8 mouse cellular contexts compared by ENCODE assay signal in the genomic region with DNA sequence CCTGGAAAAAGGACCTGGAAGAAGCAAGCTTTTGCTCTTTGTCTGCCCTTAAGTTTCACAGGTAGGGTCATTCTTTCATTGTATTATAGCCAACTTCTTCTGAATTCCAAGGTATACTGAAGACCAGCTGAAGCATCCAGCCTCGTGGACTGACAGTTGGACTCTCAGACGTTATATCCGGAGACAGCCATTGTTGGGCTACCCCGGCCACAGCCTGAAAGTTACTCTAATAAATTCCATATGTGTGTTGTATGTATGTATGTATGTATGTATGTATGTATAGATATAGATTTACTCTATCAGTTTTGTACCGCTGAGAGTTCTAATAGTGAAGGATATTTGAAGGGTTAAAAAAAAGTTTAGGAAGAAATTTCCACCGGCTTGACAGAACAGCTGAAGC. TPM values are rescaled to one million over a fixed set of nuclear protein-coding genes. Genes with fewer than 3 reads are reported as not detected.
DNase-seq lines count a peak whose midpoint lies in the region; ATAC-seq and TF ChIP-seq lines count a peak whose summit lies in the region.

No protein-coding gene starts in this region.

- peak overlapping the region; percentile 56 for H3K4me2 ChIP-seq in kidney, postnatal 0 days (ENCODE audit: low read length)
- H3K4me2 ChIP-seq in embryonic facial prominence, embryonic 14.5 days (ENCODE audit: low read depth, low read length), result peak overlapping the region; percentile 93
- H3K4me2 ChIP-seq in intestine, postnatal 0 days (replicated peaks; ENCODE audit: low read depth), result peak overlapping the region; percentile 83
- peak overlapping the region; percentile 92 for H3K4me2 ChIP-seq in neural tube, embryonic 12.5 days (replicated peaks)

- no peak overlapping the region for H3K27ac ChIP-seq in kidney, postnatal 0 days
- H3K27ac ChIP-seq in embryonic facial prominence, embryonic 14.5 days (replicated peaks; ENCODE audit: low read depth, low read length), result peak overlapping the region; percentile 93
- no peak overlapping the region for H3K27ac ChIP-seq in intestine, postnatal 0 days (ENCODE audit: low read depth, low read length)
- no peak overlapping the region for H3K27ac ChIP-seq in neural tube, embryonic 12.5 days

- H3K9me3 ChIP-seq in kidney, postnatal 0 days (replicated peaks; ENCODE audit: low read length), result no peaks in the 10 kb centered on the region
- no peaks in the 10 kb centered on the region for H3K9me3 ChIP-seq in embryonic facial prominence, embryonic 14.5 days (ENCODE audit: control insufficient read depth, low read length)
- H3K9me3 ChIP-seq in intestine, postnatal 0 days (ENCODE audit: control insufficient read depth), result no peaks in the 10 kb centered on the region
- H3K9me3 ChIP-seq in neural tube, embryonic 12.5 days, result no peaks in the 10 kb centered on the region

- WGBS in kidney, postnatal 0 days, result 12% methylated on average over 6 of the region's 6 CpGs
- 6% methylated on average over 6 of the region's 6 CpGs for WGBS in embryonic facial prominence, embryonic 14.5 days
- WGBS in intestine, postnatal 0 days, result 4% methylated on average over 6 of the region's 6 CpGs
- WGBS in neural tube, embryonic 12.5 days, result 17% methylated on average over 6 of the region's 6 CpGs

- H3K9ac ChIP-seq in kidney, postnatal 0 days (ENCODE audit: low read depth, low read length), result peak overlapping the region; percentile 92
- H3K9ac ChIP-seq in embryonic facial prominence, embryonic 14.5 days (ENCODE audit: low read depth, low read length), result peak overlapping the region; percentile 94
- H3K9ac ChIP-seq in intestine, postnatal 0 days (ENCODE audit: low read depth, low read length), result 0 out of 2 replicates have a peak overlapping the region, but pooled peaks have one; percentile 79
- peak overlapping the region; percentile 92; the same call in 1 of the 2 replicates for H3K9ac ChIP-seq in neural tube, embryonic 12.5 days

- ATAC-seq in kidney, postnatal 0 days (replicated peaks; ENCODE audit: low FRiP score, low read depth), result no peak
- peak; percentile 1; the same call in 1 of the 2 replicates for ATAC-seq in embryonic facial prominence, embryonic 14.5 days (ENCODE audit: low read depth)
- ATAC-seq in intestine, postnatal 0 days, result no peak
- ATAC-seq in neural tube, embryonic 12.5 days (ENCODE audit: low FRiP score, low read depth), result no peak
- no peak for ATAC-seq in granulocyte monocyte progenitor cell, adult 5-6 weeks (replicated peaks; ENCODE audit: poor library complexity, severe bottlenecking)

- no peaks in the 10 kb centered on the region for H3K27me3 ChIP-seq in kidney, postnatal 0 days (ENCODE audit: insufficient read depth, low read length)
- no peaks in the 10 kb centered on the region for H3K27me3 ChIP-seq in embryonic facial prominence, embryonic 14.5 days (replicated peaks; ENCODE audit: control insufficient read depth, insufficient read depth, low read length)
- H3K27me3 ChIP-seq in intestine, postnatal 0 days (replicated peaks; ENCODE audit: control insufficient read depth, insufficient read depth, low read length), result no peaks in the 10 kb centered on the region
- H3K27me3 ChIP-seq in neural tube, embryonic 12.5 days (replicated peaks), result no peaks in the 10 kb centered on the region

- no peaks in the 10 kb centered on the region for H3K36me3 ChIP-seq in kidney, postnatal 0 days (ENCODE audit: insufficient read depth, low read length)
- H3K36me3 ChIP-seq in embryonic facial prominence, embryonic 14.5 days (ENCODE audit: control insufficient read depth, insufficient read depth, low read length), result no peaks in the 10 kb centered on the region
- H3K36me3 ChIP-seq in intestine, postnatal 0 days (ENCODE audit: control insufficient read depth, insufficient read depth), result 0 out of 2 replicates have a peak, but pooled peaks cover 7% of the 10 kb centered on the region
- H3K36me3 ChIP-seq in neural tube, embryonic 12.5 days, result no peaks in the 10 kb centered on the region; the same call in 1 of the 2 replicates

- H3K4me1 ChIP-seq in kidney, postnatal 0 days (replicated peaks; ENCODE audit: insufficient read depth, low read length), result peaks cover 8% of the 10 kb centered on the region
- H3K4me1 ChIP-seq in embryonic facial prominence, embryonic 14.5 days (ENCODE audit: control insufficient read depth, insufficient read depth, low read length), result peaks cover 15% of the 10 kb centered on the region
- H3K4me1 ChIP-seq in intestine, postnatal 0 days (replicated peaks; ENCODE audit: control insufficient read depth, insufficient read depth, low read length), result peaks cover 5% of the 10 kb centered on the region; the same call in 1 of the 2 replicates
- peaks cover 23% of the 10 kb centered on the region for H3K4me1 ChIP-seq in neural tube, embryonic 12.5 days

- DNase-seq in kidney, postnatal 0 days (ENCODE audit: low spot score), result no peak
- DNase-seq in kidney, adult 9 months, result no peak
- DNase-seq in embryonic facial prominence, embryonic 14.5 days (ENCODE audit: low spot score), result no peak
- DNase-seq in layer of hippocampus, adult 8-10 months (ENCODE audit: low spot score in 2 of 2), result no peak
- no peak for DNase-seq in layer of hippocampus, adult 9-10 months (ENCODE audit: low spot score)

- no peak for TF ChIP-seq CTCF in kidney, postnatal 0 days (IDR thresholded peaks at IDR 0.05; ENCODE audit: low read depth)
- TF ChIP-seq CTCF in intestine, postnatal 0 days (IDR thresholded peaks at IDR 0.05; ENCODE audit: low read depth), result no peak

- peak overlapping the region; percentile 93 for H3K4me3 ChIP-seq in kidney, postnatal 0 days (replicated peaks; ENCODE audit: low read depth, low read length)
- peak overlapping the region; percentile 85 for H3K4me3 ChIP-seq in embryonic facial prominence, embryonic 14.5 days (ENCODE audit: low read depth, low read length)
- peak overlapping the region; percentile 71 for H3K4me3 ChIP-seq in intestine, postnatal 0 days (ENCODE audit: low read depth, low read length)
- peak overlapping the region; percentile 84 for H3K4me3 ChIP-seq in neural tube, embryonic 12.5 days

RNA-seq across cellular contexts. Expression of gene Klhl25, which starts 0.6 kb away (rescaled TPM):
- polyA plus RNA-seq in kidney, postnatal 0 days (2015; fragmentation: Nextera tagmentation; extraction: Ambion mirVana), result 10.3 and 10.5 TPM in 2 replicates
- polyA plus RNA-seq in embryonic facial prominence, embryonic 14.5 days (2014; fragmentation: Nextera tagmentation; extraction: Ambion mirVana), result 17.3 and 20.1 TPM in 2 replicates
- 4.2 and 5.0 TPM in 2 replicates for polyA plus RNA-seq in intestine, postnatal 0 days (2015; fragmentation: Nextera tagmentation; extraction: Ambion mirVana)
- 26.0 and 27.5 TPM in 2 replicates for polyA plus RNA-seq in neural tube, embryonic 12.5 days (2016; fragmentation: Nextera tagmentation; extraction: Ambion mirVana)
- 10 to 100 TPM in 3 of 4 experiments, 1 to 10 TPM in 1; 7.6 to 14.6 (median 11.4) TPM for total RNA-seq in layer of hippocampus, adult 8-10 months (2022)
- total RNA-seq in granulocyte monocyte progenitor cell, adult 5-6 weeks (2014; fragmentation: Nextera tagmentation), result 5.8 and 11.2 TPM in 2 replicates
- 7.7 and 10.4 TPM in 2 replicates for total RNA-seq in granulocyte monocyte progenitor cell, adult 5-6 weeks (2017)
